Mouse (Mus musculus): ENCODE data around the gene Ncam2. TPM values are rescaled to one million over a fixed set of nuclear protein-coding genes. Genes with fewer than 3 reads are reported as not detected.

Gene Ncam2
- polyA plus RNA-seq, 1 experiment from 2014 or later = 3.9 TPM

- Histone ChIP-seq H3K9me3 (ENCODE audit: control insufficient read depth, low read depth, low read length) (no peaks in the 10 kb centered on the region), H3K27me3 (ENCODE audit: control insufficient read depth, insufficient read depth, low read length) (no peaks in the 10 kb centered on the region), H3K4me1 (ENCODE audit: control insufficient read depth, insufficient read depth, low read length) (no peaks in the 10 kb centered on the region), H3K4me3 (ENCODE audit: low read depth, low read length) (no peak overlapping the region), H3K27ac (ENCODE audit: low read length) (no peak overlapping the region), H3K9ac (replicated peaks; ENCODE audit: low read depth, low read length) (no peak overlapping the region), H3K4me2 (replicated peaks; ENCODE audit: low read depth, low read length) (no peak overlapping the region), H3K36me3 (ENCODE audit: control insufficient read depth, insufficient read depth, low read length) (no peaks in the 10 kb centered on the region)
- 43% methylated on average over 4 of the region's 4 CpGs for WGBS
- ATAC-seq (ENCODE audit: insufficient number of reproducible peaks, insufficient read depth, low FRiP score, low read depth) = peak; percentile 78; the same call in 1 of the 2 replicates
These were observed 423.3 kb downstream of the Ncam2 start for GRCm38 (mm10) chr16:81623776-81624175.

GRCm38 (mm10) chr16:81650286-81650685 is 449.8 kb downstream of the Ncam2 start:
- no peaks in the 10 kb centered on the region for H3K27me3 ChIP-seq (ENCODE audit: control insufficient read depth, insufficient read depth, low read length)
- no peak overlapping the region for H3K4me3 ChIP-seq (ENCODE audit: low read depth, low read length)
- H3K4me2 ChIP-seq (replicated peaks; ENCODE audit: low read depth, low read length) = no peak overlapping the region
- WGBS = 87% methylated on average over 3 of the region's 3 CpGs
- no peaks in the 10 kb centered on the region for H3K9me3 ChIP-seq (ENCODE audit: control insufficient read depth, low read depth, low read length)
- H3K27ac ChIP-seq (ENCODE audit: low read length) = no peak overlapping the region
- H3K4me1 ChIP-seq (ENCODE audit: control insufficient read depth, insufficient read depth, low read length) = no peaks in the 10 kb centered on the region
- H3K36me3 ChIP-seq (ENCODE audit: control insufficient read depth, insufficient read depth, low read length) = no peaks in the 10 kb centered on the region
- H3K9ac ChIP-seq (replicated peaks; ENCODE audit: low read depth, low read length) = no peak overlapping the region
- no peak for ATAC-seq (ENCODE audit: insufficient number of reproducible peaks, insufficient read depth, low FRiP score, low read depth)

- Histone ChIP-seq H3K36me3 (ENCODE audit: control insufficient read depth, insufficient read depth, low read length) (no peaks in the 10 kb centered on the region), H3K27ac (ENCODE audit: low read length) (no peak overlapping the region), H3K4me2 (replicated peaks; ENCODE audit: low read depth, low read length) (no peak overlapping the region), H3K27me3 (ENCODE audit: control insufficient read depth, insufficient read depth, low read length) (no peaks in the 10 kb centered on the region), H3K4me3 (ENCODE audit: low read depth, low read length) (no peak overlapping the region), H3K9me3 (ENCODE audit: control insufficient read depth, low read depth, low read length) (no peaks in the 10 kb centered on the region), H3K9ac (replicated peaks; ENCODE audit: low read depth, low read length) (no peak overlapping the region), H3K4me1 (ENCODE audit: control insufficient read depth, insufficient read depth, low read length) (no peaks in the 10 kb centered on the region)
- 42% methylated on average over 1 of the region's 1 CpGs for WGBS
- no peak for ATAC-seq (ENCODE audit: insufficient number of reproducible peaks, insufficient read depth, low FRiP score, low read depth)
These were observed 451.1 kb downstream of the Ncam2 start for GRCm38 (mm10) chr16:81651550-81651949.

- Histone ChIP-seq H3K27ac (ENCODE audit: low read length) (no peak overlapping the region), H3K4me2 (replicated peaks; ENCODE audit: low read depth, low read length) (no peak overlapping the region), H3K9ac (replicated peaks; ENCODE audit: low read depth, low read length) (no peak overlapping the region), H3K4me3 (ENCODE audit: low read depth, low read length) (no peak overlapping the region), H3K4me1 (ENCODE audit: control insufficient read depth, insufficient read depth, low read length) (no peaks in the 10 kb centered on the region), H3K27me3 (ENCODE audit: control insufficient read depth, insufficient read depth, low read length) (no peaks in the 10 kb centered on the region), H3K9me3 (ENCODE audit: control insufficient read depth, low read depth, low read length) (no peaks in the 10 kb centered on the region), H3K36me3 (ENCODE audit: control insufficient read depth, insufficient read depth, low read length) (no peaks in the 10 kb centered on the region)
- 81% methylated on average over 2 of the region's 2 CpGs for whole genome bisulfite sequencing
- no peak for ATAC-seq (ENCODE audit: insufficient number of reproducible peaks, insufficient read depth, low FRiP score, low read depth)
These were observed 456.1 kb downstream of the Ncam2 start for GRCm38 (mm10) chr16:81656550-81656949.

GRCm38 (mm10) chr16:81673866-81674265 is 473.4 kb downstream of the Ncam2 start:
- WGBS = 76% methylated on average over 1 of the region's 1 CpGs
- Histone ChIP-seq H3K4me3 (ENCODE audit: low read depth, low read length) (no peak overlapping the region), H3K36me3 (ENCODE audit: control insufficient read depth, insufficient read depth, low read length) (no peaks in the 10 kb centered on the region), H3K4me1 (ENCODE audit: control insufficient read depth, insufficient read depth, low read length) (no peaks in the 10 kb centered on the region), H3K27ac (ENCODE audit: low read length) (no peak overlapping the region), H3K27me3 (ENCODE audit: control insufficient read depth, insufficient read depth, low read length) (no peaks in the 10 kb centered on the region), H3K9ac (replicated peaks; ENCODE audit: low read depth, low read length) (no peak overlapping the region), H3K9me3 (ENCODE audit: control insufficient read depth, low read depth, low read length) (no peaks in the 10 kb centered on the region), H3K4me2 (replicated peaks; ENCODE audit: low read depth, low read length) (no peak overlapping the region)
- ATAC-seq (ENCODE audit: insufficient number of reproducible peaks, insufficient read depth, low FRiP score, low read depth) = no peak

GRCm38 (mm10) chr16:81675546-81675945 is 475.0 kb downstream of the Ncam2 start:
- Histone ChIP-seq H3K27me3 (ENCODE audit: control insufficient read depth, insufficient read depth, low read length) (no peaks in the 10 kb centered on the region), H3K4me3 (ENCODE audit: low read depth, low read length) (no peak overlapping the region), H3K4me1 (ENCODE audit: control insufficient read depth, insufficient read depth, low read length) (no peaks in the 10 kb centered on the region), H3K9me3 (ENCODE audit: control insufficient read depth, low read depth, low read length) (no peaks in the 10 kb centered on the region), H3K36me3 (ENCODE audit: control insufficient read depth, insufficient read depth, low read length) (no peaks in the 10 kb centered on the region), H3K4me2 (replicated peaks; ENCODE audit: low read depth, low read length) (no peak overlapping the region), H3K9ac (replicated peaks; ENCODE audit: low read depth, low read length) (no peak overlapping the region), H3K27ac (ENCODE audit: low read length) (no peak overlapping the region)
- WGBS = 81% methylated on average over 1 of the region's 1 CpGs
- no peak for ATAC-seq (ENCODE audit: insufficient number of reproducible peaks, insufficient read depth, low FRiP score, low read depth)
